Mouse (Mus musculus) heart, embryonic 11.5 days (tissue): Measurements from ENCODE around the gene Flot2. TPM values are rescaled to one million over a fixed set of nuclear protein-coding genes. Genes with fewer than 3 reads are reported as not detected.

Experiments used
- ATAC-seq: fragments of 200-750 bp; cut with Nextera tagmentation; replicated peaks from 2 replicates; pipeline ENCODE4 v1.8.0; 2017; ENCODE audit warnings: moderate library complexity; ENCODE audit not compliant: insufficient number of reproducible peaks, low FRiP score, low TSS enrichment
- H3K27ac ChIP-seq: fragments of 300-500 bp; sonication (generic); 2 replicates; pipeline ENCODE4 v1.5.1; 2014; ENCODE audit warnings: mild to moderate bottlenecking, low read depth, low read length
- H3K27me3 ChIP-seq: fragments of 300-500 bp; sonication (generic); 2 replicates; pipeline ENCODE4 v1.6.1; 2014; ENCODE audit warnings: mild to moderate bottlenecking, low read length, mixed read lengths; ENCODE audit not compliant: control insufficient read depth, insufficient read depth
- H3K36me3 ChIP-seq: fragments of 300-500 bp; sonication (generic); 2 replicates; pipeline ENCODE4 v1.6.1; 2014; ENCODE audit warnings: mild to moderate bottlenecking, low read length, moderate library complexity, mixed read lengths; ENCODE audit not compliant: control insufficient read depth, insufficient read depth
- H3K4me1 ChIP-seq: fragments of 300-500 bp; sonication (generic); 2 replicates; pipeline ENCODE4 v1.6.1; 2014; ENCODE audit warnings: low read length; ENCODE audit not compliant: control insufficient read depth, insufficient read depth
- H3K4me2 ChIP-seq: fragments of 300-500 bp; sonication (generic); 2 replicates; pipeline ENCODE4 v1.6.1; 2014; ENCODE audit warnings: mild to moderate bottlenecking, moderate library complexity
- H3K4me3 ChIP-seq: fragments of 300-500 bp; sonication (generic); 2 replicates; pipeline ENCODE4 v1.5.1; 2014; ENCODE audit warnings: low read depth, low read length
- H3K9ac ChIP-seq: fragments of 300-500 bp; sonication (generic); 2 replicates; pipeline ENCODE4 v1.6.1; 2014; ENCODE audit warnings: mild to moderate bottlenecking, low read depth, low read length, moderate library complexity
- H3K9me3 ChIP-seq: fragments of 300-500 bp; sonication (generic); replicated peaks from 2 replicates; pipeline ENCODE4 v1.6.1; 2016; ENCODE audit warnings: low read length; ENCODE audit not compliant: control insufficient read depth
- WGBS: fragments of 180-500 bp; shearing (Covaris S2); extraction: QIAGEN DNeasy Blood & Tissue Kit; methylation state at CpG from one replicate; pipeline ENCODE4 v1.1.7; 2014; ENCODE audit not compliant: insufficient replicate concordance; 5-methylcytosine and 5-hydroxymethylcytosine counted together
- polyA plus RNA-seq: library from polyadenylated mRNA; unstranded; fragments of >200 nt; fragmentation: Nextera tagmentation; extraction: Ambion mirVana; gene quantifications from 2 replicates; pipeline ENCODE4 v1.2.1, GENCODE M21; 2014

Gene Flot2
- polyA plus RNA-seq, 1 experiment from 2014 or later, result 62.0 TPM

- H3K36me3 ChIP-seq, result peaks cover 8% of the 10 kb centered on the region
- H3K4me3 ChIP-seq, result peak within 1 kb of the TSS; percentile 84
- H3K9me3 ChIP-seq, result no peaks in the 10 kb centered on the region
- peak within 1 kb of the TSS; percentile 46; the same call in 1 of the 2 replicates for H3K27ac ChIP-seq
- peak within 1 kb of the TSS; percentile 82 for H3K4me2 ChIP-seq
- 1% methylated on average over 42 of the region's 42 CpGs for WGBS
- peak within 1 kb of the TSS; percentile 79 for H3K9ac ChIP-seq
- ATAC-seq, result peak; percentile 81
- H3K4me1 ChIP-seq, result peaks cover 13% of the 10 kb centered on the region
- no peaks in the 10 kb centered on the region for H3K27me3 ChIP-seq
Measured at GRCm38 (mm10) chr11:78079961-78080921, 42.5 kb downstream of the Flot2 start, which contains the start of gene Eral1. TSS of gene Eral1 (minus strand) at chr11:78080383.

- Histone ChIP-seq H3K4me1 (peaks cover 13% of the 10 kb centered on the region), H3K9ac (no peak overlapping the region), H3K4me2 (no peak overlapping the region), H3K9me3 (no peaks in the 10 kb centered on the region), H3K27ac (0 out of 2 replicates have a peak overlapping the region, but pooled peaks have one; percentile 54), H3K4me3 (no peak overlapping the region), H3K36me3 (no peaks in the 10 kb centered on the region), H3K27me3 (no peaks in the 10 kb centered on the region)
- 0% methylated on average over 1 of the region's 1 CpGs for WGBS
- no peak for ATAC-seq
Measured at GRCm38 (mm10) chr11:78083595-78083994, 45.9 kb downstream of the Flot2 start.

- H3K27me3 ChIP-seq, result no peaks in the 10 kb centered on the region
- no peaks in the 10 kb centered on the region for H3K36me3 ChIP-seq
- H3K4me3 ChIP-seq, result no peak overlapping the region
- ATAC-seq, result no peak
- WGBS, result 68% methylated on average over 4 of the region's 4 CpGs
- no peak overlapping the region for H3K4me2 ChIP-seq
- no peak overlapping the region for H3K27ac ChIP-seq
- H3K4me1 ChIP-seq, result peaks cover 5% of the 10 kb centered on the region
- no peaks in the 10 kb centered on the region for H3K9me3 ChIP-seq
- no peak overlapping the region for H3K9ac ChIP-seq
Measured at GRCm38 (mm10) chr11:78086925-78087479, 49.3 kb downstream of the Flot2 start.

- H3K27ac ChIP-seq, result 0 out of 2 replicates have a peak overlapping the region, but pooled peaks have one; percentile 29
Measured at GRCm38 (mm10) chr11:78087756-78088281, 50.1 kb downstream of the Flot2 start.

GRCm38 (mm10) chr11:78094137-78094503, 56.4 kb downstream of the Flot2 start:
- H3K27ac ChIP-seq, result peak overlapping the region; percentile 38; the same call in 1 of the 2 replicates
- H3K4me2 ChIP-seq, result peak overlapping the region; percentile 75
- WGBS, result 48% methylated on average over 11 of the region's 11 CpGs
- peak overlapping the region; percentile 78 for H3K4me3 ChIP-seq
- no peaks in the 10 kb centered on the region for H3K36me3 ChIP-seq
- H3K27me3 ChIP-seq, result no peaks in the 10 kb centered on the region
- no peaks in the 10 kb centered on the region for H3K9me3 ChIP-seq
- 0 out of 2 replicates have a peak, but pooled peaks have one; percentile 23 for ATAC-seq
- H3K9ac ChIP-seq, result peak overlapping the region; percentile 83; the same call in 1 of the 2 replicates
- peaks cover 11% of the 10 kb centered on the region for H3K4me1 ChIP-seq

More at GRCm38 (mm10) chr11:78087756-78088281, 50.1 kb downstream of the Flot2 start:
- no peaks in the 10 kb centered on the region for H3K27me3 ChIP-seq
- H3K9me3 ChIP-seq, result no peaks in the 10 kb centered on the region
- WGBS, result 70% methylated on average over 5 of the region's 5 CpGs
- H3K36me3 ChIP-seq, result no peaks in the 10 kb centered on the region
- no peak overlapping the region for H3K4me2 ChIP-seq
- H3K9ac ChIP-seq, result no peak overlapping the region
- ATAC-seq, result no peak
- H3K4me1 ChIP-seq, result peaks cover 5% of the 10 kb centered on the region
- no peak overlapping the region for H3K4me3 ChIP-seq

GRCm38 (mm10) chr11:78094504-78095143, 56.9 kb downstream of the Flot2 start, which contains the start of gene Fam222b:
TSS of gene Fam222b (plus strand) at chr11:78094660.
- Histone ChIP-seq H3K36me3 (peaks cover 2% of the 10 kb centered on the region; the same call in 1 of the 2 replicates), H3K4me2 (peak within 1 kb of the TSS; percentile 75), H3K9ac (peak within 1 kb of the TSS; percentile 83), H3K27me3 (no peaks in the 10 kb centered on the region), H3K4me3 (peak within 1 kb of the TSS; percentile 78), H3K27ac (peak within 1 kb of the TSS; percentile 90), H3K9me3 (no peaks in the 10 kb centered on the region), H3K4me1 (peaks cover 11% of the 10 kb centered on the region)
- peak; percentile 84 for ATAC-seq
- under 1% methylated on average over 38 of the region's 38 CpGs for WGBS

- peaks cover 2% of the 10 kb centered on the region; the same call in 1 of the 2 replicates for H3K36me3 ChIP-seq
- no peaks in the 10 kb centered on the region for H3K27me3 ChIP-seq
- peaks cover 11% of the 10 kb centered on the region for H3K4me1 ChIP-seq
- peak overlapping the region; percentile 75 for H3K4me2 ChIP-seq
- no peak; the same call in 1 of the 2 replicates for ATAC-seq
- peak overlapping the region; percentile 78 for H3K4me3 ChIP-seq
- WGBS, result 24% methylated on average over 5 of the region's 5 CpGs
- H3K9me3 ChIP-seq, result no peaks in the 10 kb centered on the region
- H3K27ac ChIP-seq, result peak overlapping the region; percentile 90
- peak overlapping the region; percentile 83 for H3K9ac ChIP-seq
Measured at GRCm38 (mm10) chr11:78095144-78095516, 57.4 kb downstream of the Flot2 start.

GRCm38 (mm10) chr11:78097077-78097476, 59.3 kb downstream of the Flot2 start:
- peak overlapping the region; percentile 65; the same call in 1 of the 2 replicates for H3K9ac ChIP-seq
- H3K36me3 ChIP-seq, result peaks cover 6% of the 10 kb centered on the region; the same call in 1 of the 2 replicates
- no peaks in the 10 kb centered on the region for H3K27me3 ChIP-seq
- WGBS, result 20% methylated on average over 3 of the region's 3 CpGs
- no peaks in the 10 kb centered on the region for H3K9me3 ChIP-seq
- H3K4me1 ChIP-seq, result peaks cover 17% of the 10 kb centered on the region
- H3K4me3 ChIP-seq, result peak overlapping the region; percentile 78
- peak overlapping the region; percentile 72 for H3K4me2 ChIP-seq
- no peak for ATAC-seq
- peak overlapping the region; percentile 78 for H3K27ac ChIP-seq
